Mouse (Mus musculus): ENCODE results near the gene Myzap. TPM values are rescaled to one million over a fixed set of nuclear protein-coding genes. Genes with fewer than 3 reads are reported as not detected.
A peak's percentile ranks its signal among the peaks of the same experiment; 100 is the strongest.
"Not testable (repeated sequence)": the region's sequence is repeated elsewhere in the genome, so short reads cannot be mapped to it uniquely, and the experiment has no call there.

Myzap gene
- polyA plus RNA-seq, 1 experiment = 4.1 TPM

- Histone ChIP-seq H3K27me3 (replicated peaks; ENCODE audit: control insufficient read depth, insufficient read depth, low read length) (no peaks in the 10 kb centered on the region), H3K4me1 (ENCODE audit: control insufficient read depth, insufficient read depth, low read length) (peaks cover 22% of the 10 kb centered on the region), H3K27ac (ENCODE audit: insufficient read depth, low read depth, low read length) (0 out of 2 replicates have a peak overlapping the region, but pooled peaks have one; percentile 32), H3K4me3 (ENCODE audit: insufficient read depth, low read depth, low read length) (no peak overlapping the region), H3K36me3 (ENCODE audit: control insufficient read depth, insufficient read depth, low read length) (peaks cover 16% of the 10 kb centered on the region)
- WGBS = 63% methylated on average over 6 of the region's 6 CpGs
- no peak for DNase-seq
- TF ChIP-seq CTCF (conservative IDR thresholded peaks at IDR 0.05; ENCODE audit: insufficient read depth, insufficient read length, low read depth, low read length) = no peak
- no peak for TF ChIP-seq POLR2A (IDR thresholded peaks at IDR 0.05; ENCODE audit: low read depth, low read length)
These were observed 36.1 kb upstream of the Myzap start for GRCm38 (mm10) chr9:71628286-71628685.

DNA sequence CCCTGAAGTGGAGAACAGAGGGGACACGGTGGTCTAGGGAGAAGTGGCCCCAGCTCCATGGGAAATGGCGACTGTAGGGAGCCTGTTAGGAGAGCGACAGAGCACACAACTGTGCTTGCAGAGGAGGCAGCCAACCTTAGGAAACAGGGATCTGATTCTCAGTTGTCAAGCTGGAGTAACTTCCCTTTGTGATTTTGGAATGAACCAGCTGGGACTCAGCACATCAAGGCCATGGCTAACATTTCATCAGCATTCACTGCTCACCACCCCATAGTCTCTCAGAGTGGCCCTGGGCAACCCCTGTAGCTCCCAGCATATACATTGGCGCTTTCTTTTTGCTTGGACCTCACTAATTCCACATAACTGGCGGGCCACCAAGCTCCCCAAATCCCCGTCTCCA lies 33.8 kb upstream of the Myzap start:
- H3K4me3 ChIP-seq (ENCODE audit: insufficient read depth, low read depth, low read length) = no peak overlapping the region
- peak overlapping the region; percentile 90 for H3K27ac ChIP-seq (ENCODE audit: insufficient read depth, low read depth, low read length)
- TF ChIP-seq CTCF (conservative IDR thresholded peaks at IDR 0.05; ENCODE audit: insufficient read depth, insufficient read length, low read depth, low read length) (no peak), POLR2A (IDR thresholded peaks at IDR 0.05; ENCODE audit: low read depth, low read length) (no peak)
- H3K36me3 ChIP-seq (ENCODE audit: control insufficient read depth, insufficient read depth, low read length) = peaks cover 9% of the 10 kb centered on the region
- H3K4me1 ChIP-seq (ENCODE audit: control insufficient read depth, insufficient read depth, low read length) = peaks cover 32% of the 10 kb centered on the region
- H3K27me3 ChIP-seq (replicated peaks; ENCODE audit: control insufficient read depth, insufficient read depth, low read length) = no peaks in the 10 kb centered on the region
- DNase-seq = no peak
- WGBS = 85% methylated on average over 6 of the region's 6 CpGs

- DNase-seq = peak; percentile 83
- Histone ChIP-seq H3K36me3 (ENCODE audit: control insufficient read depth, insufficient read depth, low read length) (peaks cover 4% of the 10 kb centered on the region), H3K27ac (ENCODE audit: insufficient read depth, low read depth, low read length) (peak overlapping the region; percentile 85), H3K4me3 (ENCODE audit: insufficient read depth, low read depth, low read length) (no peak overlapping the region), H3K27me3 (replicated peaks; ENCODE audit: control insufficient read depth, insufficient read depth, low read length) (no peaks in the 10 kb centered on the region), H3K4me1 (ENCODE audit: control insufficient read depth, insufficient read depth, low read length) (peaks cover 32% of the 10 kb centered on the region)
- TF ChIP-seq CTCF (conservative IDR thresholded peaks at IDR 0.05; ENCODE audit: insufficient read depth, insufficient read length, low read depth, low read length) (peak; percentile 67), POLR2A (IDR thresholded peaks at IDR 0.05; ENCODE audit: low read depth, low read length) (no peak)
- 24% methylated on average over 10 of the region's 10 CpGs for WGBS
These were observed 32.8 kb upstream of the Myzap start for GRCm38 (mm10) chr9:71624793-71625495.

DNA sequence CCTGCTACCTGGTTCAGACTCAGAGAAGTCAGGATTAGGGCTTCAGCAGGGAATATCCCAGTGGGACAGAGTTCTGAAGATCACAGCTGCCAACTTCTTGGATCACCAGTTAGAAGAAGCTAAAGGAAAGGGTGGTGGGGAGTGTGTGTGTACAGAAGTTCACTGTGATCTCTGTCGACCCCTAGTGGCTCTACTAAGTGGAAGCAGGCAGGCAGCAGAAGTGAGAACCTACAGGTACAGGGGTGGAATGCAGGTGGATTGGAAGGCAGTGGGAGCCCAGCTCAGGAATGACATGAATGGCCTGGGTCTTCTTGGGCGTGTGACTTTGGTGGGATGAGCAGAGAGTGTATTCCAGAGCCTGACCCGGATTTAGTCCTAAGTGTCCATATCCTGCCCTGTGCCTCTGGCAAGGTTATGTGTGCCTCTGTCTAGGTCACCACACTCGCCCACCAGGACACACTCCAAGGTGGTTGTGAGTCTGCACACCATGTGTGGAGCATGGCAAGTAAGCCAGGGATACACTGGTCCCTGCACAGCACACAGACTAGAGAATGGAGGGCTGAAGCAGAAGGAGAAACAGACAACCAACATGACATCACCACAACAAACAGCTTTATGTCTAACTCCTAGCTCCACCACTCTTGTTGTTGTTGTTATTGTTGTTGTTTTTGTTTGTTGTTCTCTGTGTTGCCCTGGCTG lies 31.9 kb upstream of the Myzap start:
- WGBS = 31% methylated on average over 4 of the region's 4 CpGs
- peak; percentile 69 for DNase-seq
- H3K27me3 ChIP-seq (replicated peaks; ENCODE audit: control insufficient read depth, insufficient read depth, low read length) = no peaks in the 10 kb centered on the region
- peak overlapping the region; percentile 86 for H3K27ac ChIP-seq (ENCODE audit: insufficient read depth, low read depth, low read length)
- H3K4me3 ChIP-seq (ENCODE audit: insufficient read depth, low read depth, low read length) = no peak overlapping the region
- H3K4me1 ChIP-seq (ENCODE audit: control insufficient read depth, insufficient read depth, low read length) = peaks cover 32% of the 10 kb centered on the region
- TF ChIP-seq POLR2A (IDR thresholded peaks at IDR 0.05; ENCODE audit: low read depth, low read length) = no peak
- peak; percentile 85 for TF ChIP-seq CTCF (conservative IDR thresholded peaks at IDR 0.05; ENCODE audit: insufficient read depth, insufficient read length, low read depth, low read length)
- H3K36me3 ChIP-seq (ENCODE audit: control insufficient read depth, insufficient read depth, low read length) = peaks cover 2% of the 10 kb centered on the region

- no peaks in the 10 kb centered on the region for H3K36me3 ChIP-seq (ENCODE audit: control insufficient read depth, insufficient read depth, low read length)
- no peak overlapping the region for H3K4me3 ChIP-seq (ENCODE audit: insufficient read depth, low read depth, low read length)
- no peaks in the 10 kb centered on the region for H3K27me3 ChIP-seq (replicated peaks; ENCODE audit: control insufficient read depth, insufficient read depth, low read length)
- no peak for TF ChIP-seq CTCF (conservative IDR thresholded peaks at IDR 0.05; ENCODE audit: insufficient read depth, insufficient read length, low read depth, low read length)
- peak; percentile 8 for TF ChIP-seq POLR2A (IDR thresholded peaks at IDR 0.05; ENCODE audit: low read depth, low read length)
- DNase-seq = no peak
- WGBS = 78% methylated on average over 3 of the region's 3 CpGs
- H3K27ac ChIP-seq (ENCODE audit: insufficient read depth, low read depth, low read length) = peak overlapping the region; percentile 47; the same call in 1 of the 2 replicates
- peaks cover 32% of the 10 kb centered on the region for H3K4me1 ChIP-seq (ENCODE audit: control insufficient read depth, insufficient read depth, low read length)
These were observed 30.4 kb upstream of the Myzap start for GRCm38 (mm10) chr9:71622593-71622992.

DNA sequence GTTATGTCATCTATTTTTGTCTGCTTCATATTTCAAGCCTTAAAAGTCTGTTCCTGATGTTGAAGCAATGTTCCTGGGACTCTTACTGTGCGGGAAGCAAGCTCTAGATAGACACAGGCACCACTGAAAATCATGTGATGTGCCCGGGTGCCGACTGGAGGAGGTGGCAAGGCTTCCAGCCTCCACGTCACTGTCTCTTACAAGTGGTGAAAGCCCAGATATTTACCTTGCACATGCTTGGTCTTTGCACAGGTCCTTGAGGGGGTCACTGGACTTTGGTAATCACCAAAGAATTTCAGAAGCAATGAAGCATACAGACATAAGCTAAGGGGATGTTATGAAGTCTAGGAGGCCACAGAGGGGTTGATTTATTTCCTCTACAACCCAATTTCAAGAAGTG lies 29.8 kb upstream of the Myzap start:
- no peak for DNase-seq
- 58% methylated on average over 4 of the region's 4 CpGs for WGBS
- no peak overlapping the region for H3K27ac ChIP-seq (ENCODE audit: insufficient read depth, low read depth, low read length)
- no peaks in the 10 kb centered on the region for H3K27me3 ChIP-seq (replicated peaks; ENCODE audit: control insufficient read depth, insufficient read depth, low read length)
- H3K4me3 ChIP-seq (ENCODE audit: insufficient read depth, low read depth, low read length) = no peak overlapping the region
- peaks cover 32% of the 10 kb centered on the region for H3K4me1 ChIP-seq (ENCODE audit: control insufficient read depth, insufficient read depth, low read length)
- H3K36me3 ChIP-seq (ENCODE audit: control insufficient read depth, insufficient read depth, low read length) = no peaks in the 10 kb centered on the region
- TF ChIP-seq CTCF (conservative IDR thresholded peaks at IDR 0.05; ENCODE audit: insufficient read depth, insufficient read length, low read depth, low read length) = no peak

GRCm38 (mm10) chr9:71620116-71620515 lies 28.0 kb upstream of the Myzap start:
- WGBS = 87% methylated on average over 5 of the region's 5 CpGs
- not testable (repeated sequence) for DNase-seq; H3K36me3 ChIP-seq (ENCODE audit: control insufficient read depth, insufficient read depth, low read length)

More at GRCm38 (mm10) chr9:71620116-71620515, 28.0 kb upstream of the Myzap start:
- not testable (repeated sequence) for H3K4me3 ChIP-seq (ENCODE audit: insufficient read depth, low read depth, low read length); H3K27ac ChIP-seq (ENCODE audit: insufficient read depth, low read depth, low read length); H3K27me3 ChIP-seq (replicated peaks; ENCODE audit: control insufficient read depth, insufficient read depth, low read length)
- peaks cover 26% of the 10 kb centered on the region for H3K4me1 ChIP-seq (ENCODE audit: control insufficient read depth, insufficient read depth, low read length)
